Mouse (Mus musculus) spleen, postnatal 0 days (tissue): ENCODE measurements around the gene Rad18. TPM values are rescaled to one million over a fixed set of nuclear protein-coding genes. Genes with fewer than 3 reads are reported as not detected.

ENCODE experiments used
- polyA plus RNA-seq: library from polyadenylated mRNA; unstranded; fragments of >200 nt; fragmentation: Nextera tagmentation; extraction: Ambion mirVana; gene quantifications from 2 replicates; pipeline ENCODE4 v1.2.1, GENCODE M21; 2015

Rad18 gene
- 37.6 and 41.6 TPM in 2 replicates for polyA plus RNA-seq

DNA sequence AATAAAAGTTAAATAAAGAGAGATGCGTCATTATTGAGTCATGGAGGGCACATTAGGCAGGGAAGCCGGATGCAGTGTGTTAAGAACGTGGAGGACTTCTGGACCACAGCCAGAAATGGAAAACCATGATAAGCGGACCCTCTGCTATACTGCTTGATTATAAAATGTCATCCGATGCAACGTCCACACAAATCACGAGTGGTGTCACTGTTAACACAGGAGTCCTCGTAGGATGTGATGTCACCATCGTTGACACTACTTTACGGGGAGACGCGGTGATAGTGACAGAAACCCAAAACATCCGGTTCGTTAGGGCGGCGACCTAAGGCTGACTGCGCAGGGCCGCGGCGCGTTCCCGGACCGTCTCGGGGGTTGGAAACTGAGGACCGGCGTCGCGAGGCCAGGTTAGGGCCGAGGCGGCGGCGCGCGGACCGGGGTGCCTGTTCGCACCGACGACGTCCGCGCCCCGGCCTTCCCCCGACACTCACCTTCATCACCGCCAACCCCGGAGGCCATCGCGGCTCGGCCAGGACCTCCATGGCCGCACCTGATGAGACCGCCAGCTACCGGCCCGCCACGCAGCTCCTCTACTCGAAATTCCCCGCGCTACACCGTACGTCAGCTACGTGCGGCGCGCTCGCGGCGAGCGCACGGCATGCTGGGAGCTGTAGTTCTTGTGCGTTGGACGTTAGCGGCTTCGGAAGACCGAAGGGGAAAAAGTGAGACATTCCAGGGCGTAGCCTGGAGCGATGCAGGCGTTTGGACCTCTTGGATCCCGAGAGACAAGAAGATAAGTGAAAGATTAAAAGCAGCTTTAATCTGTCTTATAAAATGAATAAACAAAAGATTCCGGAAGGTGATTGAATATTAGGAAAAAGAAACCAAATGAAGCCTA, at the start of gene Rad18:
Rad18 (minus strand) TSS at position 631 of the 895 bp plus-strand sequence.

Other genes with a start within 250 kb of the Rad18 start
- 0.41 and 0.58 TPM in 2 replicates for gene Cav3, start 237.2 kb downstream of the Rad18 start, polyA plus RNA-seq
- 0.11 and 0.18 TPM in 2 replicates for gene Oxtr, start 206.7 kb downstream of the Rad18 start, polyA plus RNA-seq